Mouse (Mus musculus) embryonic facial prominence, embryonic 12.5 days (tissue): ENCODE results near the gene Wdr6. TPM values are rescaled to one million over a fixed set of nuclear protein-coding genes. Genes with fewer than 3 reads are reported as not detected.

Experiments
- ATAC-seq: fragments of 200-750 bp; cut with Nextera tagmentation; 2 replicates; pipeline ENCODE4 v1.8.0; 2017; ENCODE audit not compliant: insufficient number of reproducible peaks, insufficient read depth, low FRiP score, low TSS enrichment
- H3K27ac ChIP-seq: fragments of 300-500 bp; sonication (generic); 2 replicates; pipeline ENCODE4 v1.5.1; 2016; ENCODE audit warnings: mild to moderate bottlenecking
- H3K27me3 ChIP-seq: fragments of 300-500 bp; sonication (generic); 2 replicates; pipeline ENCODE4 v1.6.1; 2016; ENCODE audit warnings: mild to moderate bottlenecking, moderate library complexity
- H3K36me3 ChIP-seq: fragments of 300-500 bp; sonication (generic); 2 replicates; pipeline ENCODE4 v1.6.1; 2016; ENCODE audit warnings: mild to moderate bottlenecking
- H3K4me1 ChIP-seq: fragments of 300-500 bp; sonication (generic); 2 replicates; pipeline ENCODE4 v1.6.1; 2016
- H3K4me2 ChIP-seq: fragments of 300-500 bp; sonication (generic); replicated peaks from 2 replicates; pipeline ENCODE4 v1.6.1; 2016; ENCODE audit warnings: mild to moderate bottlenecking, moderate library complexity
- H3K4me3 ChIP-seq: fragments of 300-500 bp; sonication (generic); 2 replicates; pipeline ENCODE4 v1.5.1; 2016; ENCODE audit warnings: mild to moderate bottlenecking
- H3K9ac ChIP-seq: fragments of 300-500 bp; sonication (generic); 2 replicates; pipeline ENCODE4 v1.6.1; 2016; ENCODE audit warnings: mild to moderate bottlenecking, moderate library complexity
- H3K9me3 ChIP-seq: fragments of 300-500 bp; sonication (generic); 2 replicates; pipeline ENCODE4 v1.6.1; 2016; ENCODE audit warnings: mild to moderate bottlenecking, moderate library complexity
- WGBS: fragments of 180-500 bp; shearing (Covaris S2); methylation state at CpG from one replicate; pipeline ENCODE4 v1.1.7; 2016; 5-methylcytosine and 5-hydroxymethylcytosine counted together
- polyA plus RNA-seq: library from polyadenylated mRNA; unstranded; fragments of >200 nt; fragmentation: Nextera tagmentation; extraction: Ambion mirVana; gene quantifications from 2 replicates; pipeline ENCODE4 v1.2.1, GENCODE M21; 2016

The Wdr6 gene
- polyA plus RNA-seq, 1 experiment from 2014 or later, result 215 TPM

DNA sequence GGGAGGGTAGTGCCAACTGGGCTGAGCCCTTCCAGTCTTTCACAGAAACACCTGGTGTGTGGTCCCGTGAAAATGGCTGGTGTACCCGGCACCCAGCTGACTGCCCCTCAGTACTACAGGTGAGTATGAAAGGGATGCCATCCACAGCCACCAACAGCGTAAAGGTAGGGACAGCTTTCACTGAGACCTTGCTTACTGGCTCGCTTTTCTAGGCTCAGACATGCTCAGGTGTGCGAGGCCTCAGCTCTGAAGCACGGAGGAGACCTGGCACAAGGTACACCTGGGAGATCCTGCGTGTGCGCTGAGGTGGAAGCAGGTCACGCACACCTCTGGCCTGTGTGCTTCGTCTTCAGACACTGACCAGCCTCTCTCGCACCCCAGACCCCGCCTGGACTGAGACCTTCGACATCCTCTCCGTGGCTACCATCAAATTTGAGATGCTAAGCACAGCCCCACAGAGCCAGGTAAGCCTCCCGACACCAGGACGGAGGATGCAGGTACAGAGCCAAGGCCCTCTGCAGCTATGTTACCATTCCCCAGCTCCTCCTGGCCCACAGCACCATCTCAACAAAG, 7.1 kb downstream of the Wdr6 start:
- H3K4me2 ChIP-seq, result no peak overlapping the region
- peaks cover 53% of the 10 kb centered on the region for H3K4me1 ChIP-seq
- peaks cover 53% of the 10 kb centered on the region for H3K36me3 ChIP-seq
- H3K4me3 ChIP-seq, result no peak overlapping the region
- H3K9ac ChIP-seq, result no peak overlapping the region
- WGBS, result 93% methylated on average over 16 of the region's 16 CpGs
- ATAC-seq, result no peak
- H3K27me3 ChIP-seq, result no peaks in the 10 kb centered on the region
- no peak overlapping the region for H3K27ac ChIP-seq
- H3K9me3 ChIP-seq, result no peaks in the 10 kb centered on the region

DNA sequence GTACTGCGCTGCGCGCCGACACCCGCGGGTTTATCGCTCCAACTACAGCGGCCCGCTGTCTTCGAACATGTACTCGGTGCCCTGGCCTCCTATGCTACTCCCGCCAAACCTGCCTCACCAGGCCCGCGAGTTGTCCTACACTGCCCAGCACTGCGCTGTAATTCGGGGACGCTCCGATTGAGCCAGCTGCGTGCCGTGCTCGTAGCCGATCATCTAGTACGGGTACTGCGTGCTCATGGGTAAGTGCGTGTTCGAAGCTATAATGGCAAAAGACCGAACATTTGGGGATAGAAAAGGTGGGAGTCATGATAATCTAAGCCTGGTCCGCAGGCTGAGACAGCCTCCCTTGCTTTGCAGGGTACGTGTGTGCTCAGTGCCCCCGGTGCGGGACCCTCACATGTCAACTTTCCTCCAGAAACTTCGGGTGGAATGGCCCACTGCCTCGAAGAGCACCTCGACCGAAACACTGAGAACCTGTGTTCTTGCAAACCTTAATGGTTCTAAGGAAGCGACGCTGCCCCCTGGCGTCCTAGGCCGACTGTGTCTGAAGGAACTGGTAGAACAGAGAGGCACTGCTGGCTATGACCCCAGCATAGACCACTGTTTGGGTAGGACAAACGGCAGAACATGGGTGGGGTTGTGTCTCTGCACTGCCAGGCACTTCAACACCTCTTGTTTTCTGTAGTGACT, 8.2 kb downstream of the Wdr6 start:
- H3K4me2 ChIP-seq, result peak overlapping the region; percentile 98
- H3K9ac ChIP-seq, result peak overlapping the region; percentile 71
- H3K4me3 ChIP-seq, result peak overlapping the region; percentile 60
- no peaks in the 10 kb centered on the region for H3K27me3 ChIP-seq
- peak overlapping the region; percentile 74 for H3K27ac ChIP-seq
- ATAC-seq, result no peak; the same call in 1 of the 2 replicates
- peaks cover 48% of the 10 kb centered on the region for H3K4me1 ChIP-seq
- H3K36me3 ChIP-seq, result peaks cover 49% of the 10 kb centered on the region
- no peaks in the 10 kb centered on the region for H3K9me3 ChIP-seq
- 2% methylated on average over 40 of the region's 40 CpGs for WGBS

DNA sequence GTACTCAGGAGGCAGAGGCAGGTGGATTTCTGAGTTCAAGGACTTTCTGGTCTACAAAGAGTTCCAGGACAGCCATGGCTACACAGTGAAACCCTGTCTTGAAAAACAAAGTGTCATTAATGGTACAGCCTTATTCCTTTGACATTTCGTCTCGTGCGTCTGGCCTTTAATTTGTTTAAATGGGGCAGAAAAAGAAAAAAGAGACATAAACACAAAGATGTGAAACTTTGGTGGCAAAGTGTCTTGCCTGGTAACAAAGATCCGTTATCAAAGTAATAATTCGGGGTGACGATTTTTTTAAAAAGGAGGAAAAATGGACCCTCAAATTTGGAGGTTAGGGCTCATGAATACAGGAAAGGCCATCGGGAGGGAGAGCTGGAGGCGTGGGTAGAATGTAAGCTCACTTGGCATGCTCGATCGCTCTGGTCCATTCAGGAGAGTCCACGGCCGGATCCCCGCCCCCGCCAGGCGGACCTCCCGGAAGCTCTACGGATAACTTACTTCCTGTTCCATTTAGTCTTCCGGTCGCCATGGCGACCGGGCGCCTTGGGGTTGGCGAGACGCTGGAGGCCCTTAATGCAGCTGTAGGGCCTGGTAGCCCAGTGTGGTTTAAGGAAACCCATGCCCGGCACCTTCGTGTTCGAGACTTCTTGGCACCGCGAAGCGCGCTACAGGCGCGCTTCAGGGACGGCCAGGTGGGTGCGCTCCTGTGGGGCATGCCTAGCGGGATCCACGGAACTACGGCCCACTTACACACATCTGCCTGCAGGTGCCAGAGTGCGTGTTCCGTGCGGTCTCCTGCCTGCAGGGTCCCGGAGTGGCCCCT, 8.9 kb downstream of the Wdr6 start, which contains the start of gene Dalrd3:
Dalrd3 (plus strand) TSS at position 506 of the 826 bp plus-strand sequence.
- Histone ChIP-seq H3K27ac (peak within 1 kb of the TSS; percentile 74), H3K4me3 (peak within 1 kb of the TSS; percentile 60), H3K9me3 (no peaks in the 10 kb centered on the region), H3K4me2 (peak within 1 kb of the TSS; percentile 98), H3K4me1 (peaks cover 41% of the 10 kb centered on the region), H3K36me3 (peaks cover 48% of the 10 kb centered on the region), H3K9ac (peak within 1 kb of the TSS; percentile 71), H3K27me3 (no peaks in the 10 kb centered on the region)
- ATAC-seq, result peak; percentile 53
- WGBS, result 6% methylated on average over 42 of the region's 42 CpGs

DNA sequence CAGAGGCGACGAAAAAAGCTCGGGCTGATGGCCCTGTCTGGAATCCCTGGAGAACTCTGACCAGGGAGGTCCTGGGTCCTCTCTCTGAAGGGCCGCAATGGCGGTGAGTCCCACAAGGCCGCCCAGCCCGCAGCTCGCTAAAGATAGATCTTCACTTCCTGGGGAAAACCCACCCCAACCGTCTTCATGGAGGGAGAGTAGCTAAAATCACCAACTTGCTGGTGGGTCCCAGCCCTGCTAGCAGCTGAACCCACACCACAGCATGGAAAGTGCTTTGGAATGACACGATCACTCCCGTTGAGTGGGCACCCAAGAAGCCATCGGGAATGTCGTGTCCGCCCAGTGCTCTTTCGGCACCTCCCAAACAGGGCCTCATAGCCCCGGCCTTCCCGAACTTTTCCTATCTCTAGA, 10.0 kb downstream of the Wdr6 start:
- H3K27me3 ChIP-seq, result no peaks in the 10 kb centered on the region
- peaks cover 48% of the 10 kb centered on the region for H3K36me3 ChIP-seq
- H3K4me2 ChIP-seq, result peak overlapping the region; percentile 95
- no peak overlapping the region; the same call in 1 of the 2 replicates for H3K9ac ChIP-seq
- peaks cover 30% of the 10 kb centered on the region for H3K4me1 ChIP-seq
- no peaks in the 10 kb centered on the region for H3K9me3 ChIP-seq
- no peak for ATAC-seq
- 76% methylated on average over 17 of the region's 17 CpGs for WGBS
- H3K4me3 ChIP-seq, result peak overlapping the region; percentile 67
- H3K27ac ChIP-seq, result peak overlapping the region; percentile 4; the same call in 1 of the 2 replicates

DNA sequence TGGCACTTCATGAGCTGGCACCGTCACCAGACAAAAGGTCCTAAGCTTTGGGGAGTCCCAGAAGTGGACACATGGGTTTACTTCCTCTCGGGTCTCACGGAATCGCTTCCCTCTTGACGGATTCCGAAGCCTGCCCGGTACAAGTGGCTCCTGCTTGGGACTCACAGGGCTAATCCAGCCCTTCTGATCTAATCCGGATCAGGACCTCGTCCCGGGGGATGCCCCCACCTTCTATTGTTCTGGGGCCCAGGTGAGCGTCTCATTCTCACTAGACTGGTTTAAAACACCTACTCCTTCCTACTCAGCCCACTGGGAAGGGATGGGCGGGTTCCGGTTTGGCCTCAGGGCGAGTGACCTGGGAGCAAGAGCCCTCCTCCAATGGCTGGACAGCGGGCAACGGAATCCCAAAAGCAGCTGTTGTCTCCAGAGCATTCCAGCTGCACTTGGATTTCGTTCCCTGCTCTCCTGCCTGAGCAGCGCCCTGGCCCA, 10.6 kb downstream of the Wdr6 start:
- H3K4me3 ChIP-seq, result peak overlapping the region; percentile 67
- H3K9me3 ChIP-seq, result no peaks in the 10 kb centered on the region
- H3K27ac ChIP-seq, result peak overlapping the region; percentile 82
- peaks cover 48% of the 10 kb centered on the region for H3K36me3 ChIP-seq
- peaks cover 29% of the 10 kb centered on the region for H3K4me1 ChIP-seq
- WGBS, result 5% methylated on average over 18 of the region's 18 CpGs
- H3K27me3 ChIP-seq, result no peaks in the 10 kb centered on the region
- H3K9ac ChIP-seq, result peak overlapping the region; percentile 78
- peak overlapping the region; percentile 95 for H3K4me2 ChIP-seq
- ATAC-seq, result no peak

DNA sequence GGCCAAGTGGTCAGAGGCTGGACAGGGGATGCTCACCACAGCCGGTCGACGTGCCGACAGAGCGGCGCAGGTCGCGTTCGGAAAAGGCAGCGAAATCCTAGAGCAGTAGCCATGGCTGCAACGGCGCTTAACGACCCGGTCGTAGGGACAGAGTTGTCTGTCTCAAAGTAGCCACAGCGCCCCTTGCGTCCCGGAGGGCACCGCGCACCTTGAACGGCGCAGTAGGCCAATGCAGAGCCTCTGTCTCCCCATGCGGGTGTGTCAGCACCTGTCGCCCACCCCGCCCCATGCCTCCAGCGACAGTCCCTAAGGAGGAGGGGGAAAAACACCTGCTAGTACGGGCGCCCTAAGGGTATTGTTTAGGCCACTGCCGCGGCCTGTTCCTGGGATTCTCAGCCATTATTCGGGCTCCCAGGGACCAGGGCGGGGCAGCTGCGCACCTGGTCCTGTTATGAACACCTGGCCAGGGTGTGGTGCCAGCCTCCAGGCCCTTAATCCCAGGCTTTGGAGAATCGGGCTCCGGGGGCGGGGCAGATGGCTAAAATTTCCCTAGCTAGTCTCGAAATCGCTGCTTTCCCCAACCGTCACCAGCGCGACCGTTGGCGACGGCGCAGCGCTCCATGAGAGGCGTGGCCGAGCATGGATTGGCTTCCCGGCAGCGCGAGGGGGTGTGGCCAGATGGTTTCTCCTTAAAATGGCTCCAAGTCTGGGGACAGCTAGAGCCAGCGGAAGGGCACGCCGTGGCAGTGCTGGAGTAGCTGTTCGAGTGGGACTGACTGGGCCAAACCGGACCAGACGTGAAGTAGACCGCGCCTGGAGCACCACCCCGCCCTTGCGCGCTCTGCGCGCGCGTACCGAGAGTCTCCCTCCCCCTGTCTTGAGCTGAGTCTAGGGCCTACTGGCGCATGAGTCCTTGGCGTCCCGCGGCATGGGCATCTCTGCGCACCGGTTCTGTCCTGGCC, 11.4 kb downstream of the Wdr6 start, which contains the start of gene Ndufaf3:
Ndufaf3 (minus strand) TSS at position 620 of the 962 bp plus-strand sequence.
- peak; percentile 61 for ATAC-seq
- peaks cover 47% of the 10 kb centered on the region for H3K36me3 ChIP-seq
- peak within 1 kb of the TSS; percentile 95 for H3K4me2 ChIP-seq
- WGBS, result under 1% methylated on average over 73 of the region's 73 CpGs
- H3K27me3 ChIP-seq, result no peaks in the 10 kb centered on the region
- peak within 1 kb of the TSS; percentile 67 for H3K4me3 ChIP-seq
- peak within 1 kb of the TSS; percentile 78 for H3K9ac ChIP-seq
- peaks cover 29% of the 10 kb centered on the region for H3K4me1 ChIP-seq
- H3K9me3 ChIP-seq, result no peaks in the 10 kb centered on the region
- H3K27ac ChIP-seq, result peak within 1 kb of the TSS; percentile 82

DNA sequence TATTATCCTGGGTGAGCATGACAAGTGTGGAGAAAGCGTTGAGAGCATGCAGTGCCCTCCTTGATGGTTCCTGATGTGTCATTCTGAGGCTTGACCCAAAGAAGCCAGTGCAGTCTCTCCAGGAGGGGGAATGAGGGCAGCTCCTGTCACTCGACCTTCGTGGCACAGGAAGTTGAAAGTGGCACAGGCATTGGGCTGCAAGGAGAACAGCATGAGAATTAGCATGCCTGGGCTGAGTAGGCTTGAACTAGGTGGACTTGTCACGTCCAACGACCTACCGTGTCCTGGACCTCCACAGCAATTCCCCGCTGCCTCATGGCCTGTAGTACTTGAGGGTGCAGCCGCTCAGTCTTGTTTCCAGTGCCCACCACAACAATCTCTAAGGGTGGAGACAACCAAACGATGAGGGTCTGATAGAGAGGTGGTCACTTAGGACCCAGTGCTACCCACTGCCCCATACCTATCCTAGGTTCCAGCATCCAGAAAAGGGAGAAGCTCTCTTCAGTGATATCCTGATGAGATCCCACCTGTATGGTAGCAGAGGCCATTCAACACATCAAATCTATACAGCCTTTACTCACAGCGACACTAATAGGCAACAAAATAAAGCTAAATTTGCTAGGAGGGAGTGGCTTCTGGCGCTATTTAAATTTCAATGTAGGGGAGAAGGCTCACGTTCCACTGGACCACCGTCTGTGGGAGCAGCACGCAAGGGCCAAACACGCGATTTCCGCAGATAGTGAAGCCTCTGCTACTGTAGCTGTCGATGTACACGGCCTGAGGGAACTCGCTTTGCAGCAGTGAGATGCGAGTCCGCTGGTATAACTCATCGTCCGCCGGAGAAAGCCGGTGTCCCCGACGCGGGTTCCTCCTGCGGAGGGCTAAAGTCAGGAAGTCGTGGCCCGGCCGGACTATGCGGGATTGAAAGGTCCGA, 12.4 kb downstream of the Wdr6 start:
- WGBS, result 11% methylated on average over 35 of the region's 35 CpGs

DNA sequence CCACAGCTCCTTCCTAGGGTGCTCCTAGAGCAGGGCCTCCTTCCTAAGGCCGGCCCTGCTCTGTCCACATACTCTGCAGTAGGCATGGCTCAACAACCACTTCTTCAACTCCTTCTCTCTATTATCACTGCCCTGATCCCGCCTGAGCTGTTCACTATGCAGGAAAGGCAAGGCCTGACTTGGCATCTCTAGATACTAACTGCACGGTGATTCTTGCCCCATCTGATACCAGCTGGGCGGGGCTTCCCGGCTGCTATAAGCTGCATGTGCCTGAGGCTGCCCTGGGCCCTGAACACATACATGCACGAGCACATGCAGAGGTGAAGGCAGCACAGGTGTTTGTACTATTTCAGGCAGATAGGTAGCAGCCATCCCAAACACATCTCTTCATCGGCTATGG, 14.4 kb downstream of the Wdr6 start:
- Histone ChIP-seq H3K4me1 (peaks cover 26% of the 10 kb centered on the region), H3K9me3 (no peaks in the 10 kb centered on the region), H3K4me3 (no peak overlapping the region), H3K4me2 (no peak overlapping the region), H3K27me3 (no peaks in the 10 kb centered on the region), H3K36me3 (peaks cover 47% of the 10 kb centered on the region), H3K27ac (no peak overlapping the region), H3K9ac (no peak overlapping the region)
- 90% methylated on average over 7 of the region's 7 CpGs for WGBS
- ATAC-seq, result no peak

More for the DNA sequence above, 12.4 kb downstream of the Wdr6 start:
- no peak for ATAC-seq
- Histone ChIP-seq H3K27ac (peak overlapping the region; percentile 82), H3K27me3 (no peaks in the 10 kb centered on the region), H3K9ac (peak overlapping the region; percentile 78), H3K4me2 (peak overlapping the region; percentile 95), H3K9me3 (no peaks in the 10 kb centered on the region), H3K4me3 (peak overlapping the region; percentile 67), H3K4me1 (peaks cover 37% of the 10 kb centered on the region), H3K36me3 (peaks cover 45% of the 10 kb centered on the region)

DNA sequence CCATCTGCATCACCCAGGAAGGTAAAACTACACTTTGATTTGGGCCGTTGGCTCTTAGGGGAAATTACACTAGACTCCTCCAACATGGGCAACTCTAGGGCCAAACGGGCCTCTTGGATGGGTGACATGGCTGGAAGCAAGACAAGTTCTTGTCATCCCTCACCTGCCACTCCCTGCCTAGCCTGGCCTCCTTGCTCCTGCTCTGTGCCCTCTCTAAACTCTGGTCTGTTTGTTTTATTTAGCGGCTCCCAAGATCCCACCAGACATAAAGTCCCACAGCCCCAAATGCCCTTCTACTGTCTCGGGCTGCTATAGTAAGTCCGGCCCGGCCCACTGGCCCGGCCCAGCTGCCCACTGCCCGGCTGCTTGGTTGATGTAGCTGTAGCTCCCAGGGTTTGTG, 14.9 kb downstream of the Wdr6 start:
- Histone ChIP-seq H3K9ac (no peak overlapping the region), H3K4me2 (no peak overlapping the region), H3K9me3 (no peaks in the 10 kb centered on the region), H3K4me3 (no peak overlapping the region), H3K27ac (no peak overlapping the region), H3K27me3 (no peaks in the 10 kb centered on the region), H3K4me1 (peaks cover 26% of the 10 kb centered on the region), H3K36me3 (peaks cover 52% of the 10 kb centered on the region)
- ATAC-seq, result no peak
- 93% methylated on average over 8 of the region's 8 CpGs for WGBS
